Mouse (Mus musculus): Measurements from ENCODE around the gene Fam98c.
"Not testable (repeated sequence)": the region's sequence is repeated elsewhere in the genome, so short reads cannot be mapped to it uniquely, and the experiment has no call there.

Fam98c gene

GRCm38 (mm10) chr7:29155196-29155837 is 717 bp downstream of the Fam98c start:
- peak; percentile 92 for DNase-seq

- no peak for DNase-seq
These were observed 1.9 kb downstream of the Fam98c start for GRCm38 (mm10) chr7:29154018-29154720.

DNA sequence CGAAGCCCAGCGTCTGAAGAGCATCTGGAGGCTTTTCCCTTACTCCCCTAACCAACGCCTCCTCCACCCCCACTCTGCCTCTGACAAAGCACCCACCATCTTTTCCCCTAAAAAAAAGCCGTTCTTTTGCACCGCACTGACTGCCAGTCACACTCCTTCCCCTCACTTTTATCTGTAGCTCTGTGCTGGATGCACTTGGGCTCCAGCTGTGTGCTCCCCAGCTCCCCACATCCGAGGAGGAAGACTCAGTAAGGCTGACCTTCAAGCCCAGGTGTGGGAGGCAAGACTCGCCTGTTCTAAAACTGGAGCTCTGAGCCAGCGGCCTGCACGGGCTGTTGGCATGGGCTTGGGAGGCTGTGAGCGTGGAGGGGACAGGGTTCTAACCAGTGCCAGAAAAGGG is 4.5 kb downstream of the Fam98c start:
- no peak for DNase-seq

GRCm38 (mm10) chr7:29148771-29149170 is 7.3 kb downstream of the Fam98c start:
- DNase-seq, result no peak

GRCm38 (mm10) chr7:29146625-29147367 is 9.2 kb downstream of the Fam98c start:
- no peak for DNase-seq

GRCm38 (mm10) chr7:29144006-29144405 is 12.0 kb downstream of the Fam98c start:
- DNase-seq, result no peak

DNA sequence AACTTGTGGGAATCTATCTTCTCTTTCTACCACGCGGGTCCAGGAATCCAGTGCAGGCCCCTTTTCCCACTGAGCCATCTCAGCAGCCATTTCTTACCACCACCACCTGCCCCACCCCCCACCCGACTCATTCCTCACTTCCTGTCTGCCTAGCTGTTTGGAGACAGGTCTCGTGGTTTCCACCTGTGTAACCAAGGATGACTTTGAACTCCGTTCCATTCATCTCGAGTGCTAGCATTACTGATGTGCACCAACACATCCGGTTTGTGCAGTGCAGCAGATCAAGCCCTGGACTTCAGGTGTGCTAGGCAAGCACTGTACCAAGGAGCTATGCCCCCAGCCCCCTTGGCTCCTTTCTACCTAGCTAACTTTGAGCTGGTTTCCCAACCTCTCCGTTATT is 14.6 kb downstream of the Fam98c start:
- DNase-seq, result no peak

- not testable (repeated sequence) for DNase-seq
These were observed 16.8 kb downstream of the Fam98c start for GRCm38 (mm10) chr7:29139237-29139636.

DNA sequence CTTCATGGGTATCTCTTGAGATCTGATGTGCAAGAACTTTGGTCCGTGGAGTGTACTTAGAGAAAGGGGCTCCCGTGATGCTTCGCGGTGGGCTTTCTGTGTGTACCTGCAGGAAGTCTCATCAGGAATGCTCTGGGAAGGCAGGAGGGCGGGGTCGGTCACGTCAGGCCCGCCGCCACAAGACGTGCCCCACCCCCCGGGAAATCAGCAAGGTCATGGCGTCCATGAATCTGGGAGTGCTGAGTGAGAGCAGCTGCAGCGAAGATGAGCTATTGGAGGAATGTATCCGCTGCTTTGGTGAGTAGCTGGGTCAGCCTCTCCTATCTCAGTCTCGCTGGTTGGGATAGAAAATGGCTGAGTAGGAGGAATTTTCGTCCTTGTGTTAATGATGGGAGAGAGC is 18.6 kb downstream of the Fam98c start:
- no peak for DNase-seq

DNA sequence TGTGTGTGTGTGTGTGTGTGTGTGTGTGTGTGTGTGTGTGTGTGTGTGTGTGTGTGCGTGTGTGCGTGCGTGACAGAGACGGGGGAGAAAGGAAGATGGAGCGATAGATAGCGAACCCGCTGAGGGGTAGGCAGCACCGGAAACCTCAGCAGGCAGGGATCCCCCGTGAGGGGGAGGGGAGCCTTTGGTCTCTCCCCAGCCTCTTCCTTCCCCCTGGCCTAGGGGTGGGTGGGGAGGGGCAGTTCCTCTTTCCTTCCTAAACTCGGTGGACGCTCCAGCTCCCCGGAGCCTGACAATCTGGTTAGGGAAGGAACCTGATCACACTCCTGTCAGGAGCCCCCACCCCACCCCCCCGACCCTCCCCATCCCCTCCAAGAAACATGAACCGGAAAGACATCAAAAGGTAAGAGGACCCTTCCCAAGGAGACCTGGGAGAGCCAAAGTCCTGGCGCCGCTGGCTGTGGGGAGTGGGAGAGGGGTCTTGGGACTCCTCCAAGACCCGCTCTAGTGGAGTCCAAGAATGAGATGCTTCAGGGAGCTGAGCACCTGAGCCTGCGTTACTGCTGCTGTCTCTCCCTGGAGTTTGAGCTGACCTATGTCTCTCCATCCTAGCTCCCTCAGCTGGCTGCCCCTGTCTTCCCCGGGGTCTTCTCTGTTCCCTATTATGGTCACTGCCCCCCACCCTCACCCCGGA is 21.2 kb downstream of the Fam98c start, which contains the start of gene Rasgrp4:
TSS of gene Rasgrp4 (plus strand) at position 159 of the 694 bp plus-strand sequence.
- peak; percentile 67 for DNase-seq

DNA sequence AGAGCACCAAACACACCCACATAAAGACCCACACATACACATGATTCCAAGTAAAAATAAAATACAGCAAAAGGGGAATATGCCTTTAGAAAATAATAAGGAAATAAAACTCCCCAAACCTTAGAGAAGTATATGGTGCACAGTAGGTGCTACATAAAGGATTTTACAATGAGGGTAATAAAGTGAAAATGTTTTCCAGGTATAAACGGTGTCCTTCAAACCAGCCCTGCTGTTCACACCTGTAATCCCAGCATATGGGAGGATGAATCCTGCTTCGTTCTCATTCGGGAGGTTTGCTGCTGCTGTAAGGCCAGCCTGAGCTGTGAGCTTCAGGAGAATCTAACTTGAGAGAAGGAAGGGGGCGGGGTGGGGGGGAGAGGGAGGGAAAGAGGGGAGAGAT is 21.8 kb downstream of the Fam98c start:
- peak; percentile 33 for DNase-seq

DNA sequence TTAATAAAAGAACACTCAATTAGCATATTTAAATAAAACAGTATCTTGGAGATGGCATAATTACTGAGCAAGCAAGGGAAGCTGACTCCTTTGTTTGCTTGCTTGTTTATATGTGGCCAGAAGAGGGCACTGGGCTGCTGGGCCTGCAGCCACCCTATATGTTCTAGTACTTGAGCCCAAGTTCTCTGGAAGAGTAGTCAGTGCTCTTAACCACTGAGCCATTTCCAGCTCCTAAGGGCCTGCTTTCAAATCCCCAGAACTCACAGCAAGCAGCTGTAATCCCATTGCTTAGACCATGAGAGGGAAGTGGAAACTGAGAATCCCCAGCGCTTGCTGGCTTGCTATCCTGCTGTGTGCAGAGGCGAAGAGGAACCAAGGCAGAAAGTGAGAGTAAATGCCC is 27.3 kb downstream of the Fam98c start:
- DNase-seq, result peak; percentile 42

DNA sequence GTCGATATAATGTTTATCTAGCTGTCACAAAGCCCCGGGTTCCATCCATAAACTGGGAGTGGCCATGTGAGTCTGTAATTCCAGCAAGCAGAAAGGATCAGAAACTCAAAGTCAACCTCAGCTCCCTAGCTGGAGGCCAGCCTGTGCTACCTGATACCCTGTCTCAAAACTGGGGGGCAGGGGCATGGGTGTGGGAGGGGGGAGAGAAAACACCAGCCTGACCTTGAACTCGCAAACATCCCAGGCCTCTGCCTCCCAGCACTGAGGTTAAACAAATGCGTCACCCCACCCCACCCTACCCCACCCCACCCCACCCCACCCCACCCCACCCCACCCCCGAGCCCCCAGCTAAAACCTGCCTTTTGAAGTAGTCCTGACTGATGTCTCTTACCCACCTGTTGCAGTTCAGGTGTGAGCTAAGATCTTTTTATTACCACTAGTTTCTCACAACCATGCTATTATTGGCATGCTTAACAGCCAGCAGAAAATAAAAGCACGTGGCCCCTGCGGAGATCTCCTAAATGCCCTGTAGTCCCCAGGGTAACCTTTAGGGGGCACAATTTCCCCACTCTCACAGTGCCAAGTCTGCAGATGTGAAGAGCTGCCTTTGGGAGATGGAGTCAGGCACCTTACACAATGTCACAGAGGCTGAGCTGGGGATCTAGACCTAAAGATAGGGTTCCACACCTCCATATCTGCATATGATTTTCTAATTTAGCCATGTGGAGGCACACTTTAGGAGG is 29.7 kb downstream of the Fam98c start:
- DNase-seq, result peak; percentile 64

DNA sequence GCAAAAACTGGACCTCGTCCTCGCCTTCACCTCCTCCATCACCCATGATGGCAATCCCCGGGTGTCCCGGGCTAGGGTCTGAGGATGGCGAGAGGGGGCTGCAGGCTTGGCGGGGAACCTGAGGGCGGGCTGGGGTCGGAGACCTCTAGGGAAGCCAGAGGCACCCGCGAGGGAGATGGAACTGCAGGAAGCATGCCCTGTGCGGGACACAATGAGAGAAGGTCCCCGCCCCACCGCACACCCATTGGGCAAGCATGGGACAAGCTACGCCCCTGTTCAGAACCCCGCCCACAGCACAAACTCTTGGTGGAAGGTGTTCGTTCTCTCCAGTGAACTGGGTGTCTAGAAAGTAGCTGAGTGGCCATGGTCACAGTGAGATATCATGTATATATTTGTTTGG is 31.1 kb downstream of the Fam98c start, which contains the start of gene Ryr1:
TSS of gene Ryr1 (minus strand) at position 210 of the 400 bp plus-strand sequence.
- DNase-seq, result peak; percentile 90

- peak; percentile 15 for DNase-seq
These were observed 32.3 kb downstream of the Fam98c start for GRCm38 (mm10) chr7:29123531-29124358.

DNA sequence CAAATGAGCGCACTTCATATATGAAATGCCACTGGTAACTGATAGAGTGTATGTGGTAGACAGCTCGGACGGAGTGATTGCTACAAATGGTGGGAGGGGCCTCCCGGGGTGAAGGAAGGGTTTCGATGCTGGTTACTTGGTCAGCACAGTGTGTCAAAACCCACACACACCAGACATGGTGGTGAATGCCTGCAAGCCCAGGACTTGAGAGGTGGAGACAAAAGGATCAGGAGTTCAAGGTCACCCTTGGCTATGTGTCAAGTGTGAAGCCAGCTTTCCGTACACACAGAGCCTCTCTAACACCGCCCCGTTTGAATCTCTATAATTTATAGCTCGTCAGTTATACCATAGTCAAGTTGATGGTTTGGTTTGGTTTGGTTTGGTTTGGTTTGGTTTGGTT is 33.2 kb downstream of the Fam98c start:
- no peak for DNase-seq

DNA sequence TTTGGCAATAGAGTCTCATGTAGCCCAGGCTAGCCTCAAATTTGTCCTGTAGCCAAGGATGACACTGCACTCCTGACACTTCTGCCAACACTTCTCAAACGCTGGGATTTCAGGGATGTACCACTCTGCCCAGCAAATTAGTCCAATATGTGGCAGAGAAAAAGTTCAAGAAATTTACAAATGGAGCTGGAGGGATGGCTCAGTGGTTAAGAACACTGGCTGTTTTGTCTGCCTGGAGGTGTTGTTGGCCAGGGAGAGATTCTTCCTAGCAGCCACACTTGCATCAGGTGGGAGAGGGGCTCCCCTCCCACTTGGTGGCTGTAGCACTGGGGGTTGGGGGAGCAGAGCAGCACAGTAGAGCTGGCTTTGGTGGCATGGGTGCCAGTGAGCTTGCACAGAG is 36.5 kb downstream of the Fam98c start:
- no peak for DNase-seq

- peak; percentile 18 for DNase-seq
These were observed 37.7 kb downstream of the Fam98c start for GRCm38 (mm10) chr7:29118142-29118851.

DNA sequence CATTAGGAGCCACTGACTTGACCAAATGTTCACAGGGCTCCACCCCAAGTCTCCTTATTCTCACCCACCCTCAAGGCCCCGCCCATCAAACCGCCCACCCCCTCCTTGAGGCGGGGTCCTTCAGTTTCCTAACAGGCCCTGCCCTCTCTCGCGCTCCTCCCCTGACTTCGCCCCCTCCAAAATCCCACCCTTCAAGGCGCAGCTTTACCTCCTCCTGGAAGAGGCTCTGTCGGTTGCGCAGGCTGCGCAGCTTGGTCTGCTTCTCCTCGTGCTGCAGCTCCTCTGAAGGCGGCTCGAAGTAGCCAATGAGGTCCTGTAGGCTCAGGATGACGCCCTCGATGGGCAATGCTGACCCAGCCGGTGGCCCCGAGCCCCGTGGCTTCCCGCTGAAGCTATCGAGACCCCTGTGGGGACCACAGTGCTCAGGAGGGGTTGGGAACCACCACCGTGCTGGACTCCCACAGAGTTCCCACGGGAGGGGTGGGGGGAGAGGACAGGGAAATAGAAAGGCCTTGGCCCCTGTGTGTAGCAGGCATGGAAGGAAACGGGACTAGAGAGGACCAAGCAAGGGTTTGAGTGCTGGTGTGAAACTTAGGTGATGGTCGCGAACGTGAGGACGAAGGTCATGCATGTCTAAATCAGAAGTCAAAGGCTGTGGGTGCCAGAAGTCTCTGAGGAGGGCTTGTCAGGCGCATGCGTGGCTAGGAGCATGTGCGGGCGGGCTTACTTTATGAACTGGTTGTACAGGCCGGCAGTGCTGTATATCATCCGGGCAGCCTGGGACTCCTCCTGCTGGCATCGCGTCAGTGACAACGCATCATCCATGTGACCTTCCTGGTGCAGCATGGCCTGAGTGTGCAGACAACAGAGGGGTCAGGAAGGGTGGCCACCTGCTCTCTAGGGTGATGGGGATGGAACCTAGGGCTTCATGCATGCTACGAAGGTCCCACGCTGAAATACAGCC is 46.8 kb downstream of the Fam98c start:
- DNase-seq, result peak; percentile 60

All from embryo, embryonic 11 days (tissue).